Mouse (Mus musculus) myocyte (in vitro differentiated cells): ENCODE measurements around the gene Faap100.

Experiments
- E2F4 ChIP-seq: IDR thresholded peaks from one replicate; pipeline ENCODE4 v1.6.1; 2011; ENCODE audit warnings: mild to moderate bottlenecking, control low read depth, moderate library complexity; ENCODE audit not compliant: insufficient read depth
- MAX ChIP-seq: IDR thresholded peaks from one replicate; pipeline ENCODE4 v1.6.1; 2011; ENCODE audit warnings: low read depth, mild to moderate bottlenecking, control low read depth
- MYOD1 ChIP-seq, 3 experiments: IDR thresholded peaks; one replicate each; pipeline ENCODE4 v1.6.1; 2011; ENCODE audit warnings: control low read depth in 2 of 3, low read depth in 2 of 3, mild to moderate bottlenecking in 2 of 3, moderate library complexity in 1 of 3; ENCODE audit not compliant: insufficient read length in 2 of 3, control insufficient read depth in 1 of 3
- POLR2A ChIP-seq: IDR thresholded peaks from one replicate; pipeline ENCODE4 v1.6.1; 2011; ENCODE audit warnings: low read depth, mild to moderate bottlenecking, control low read depth, moderate library complexity; ENCODE audit not compliant: insufficient read length
- TCF12 ChIP-seq: IDR thresholded peaks from one replicate; pipeline ENCODE4 v1.6.1; 2011; ENCODE audit warnings: mild to moderate bottlenecking, control low read depth; ENCODE audit not compliant: poor library complexity, insufficient read depth, severe bottlenecking
- USF1 ChIP-seq: IDR thresholded peaks from one replicate; pipeline ENCODE4 v1.6.1; 2011; ENCODE audit warnings: low read depth, mild to moderate bottlenecking, control low read depth, moderate library complexity

- no peak for TF ChIP-seq E2F4
- no peak for TF ChIP-seq MYOD1 (IDR thresholded peaks at IDR 0.05; ENCODE audit: control insufficient read depth in 1 of 3, insufficient read length in 2 of 3, low read depth in 2 of 3)
- no peak for TF ChIP-seq POLR2A
- no peak for TF ChIP-seq MAX
- no peak for TF ChIP-seq TCF12
- no peak for TF ChIP-seq USF1
Measured at GRCm38 (mm10) chr11:120350711-120351110, 27.9 kb downstream of the Faap100 start.
